Mouse (Mus musculus) MEL (cell line): Measurements from ENCODE around the gene Cyp2e1.

Experiments
- CTCF ChIP-seq, 3 experiments: IDR thresholded peaks in 2 of 3; conservative IDR thresholded peaks in 1 of 3; 2 replicates each; pipeline ENCODE4 v1.5.1; 2011 to 2012; ENCODE audit warnings: low read length in 3 of 3, low read depth in 2 of 3, mild to moderate bottlenecking in 2 of 3, improper control_type of control experiment in 1 of 3, inconsistent platforms in 1 of 3, mixed read lengths in 1 of 3, moderate library complexity in 1 of 3; ENCODE audit not compliant: control insufficient read depth in 1 of 3, insufficient read depth in 1 of 3, poor library complexity in 1 of 3, severe bottlenecking in 1 of 3
- EP300 ChIP-seq, 2 experiments: IDR thresholded peaks; 2 replicates each; pipeline ENCODE4 v1.6.1; 2011; ENCODE audit warnings: improper control_type of control experiment in 2 of 2, low read length in 2 of 2, low read depth in 1 of 2, mild to moderate bottlenecking in 1 of 2
- KAT2A ChIP-seq: conservative IDR thresholded peaks from 2 replicates; pipeline ENCODE4 v1.6.1; 2012; ENCODE audit warnings: low read depth, low read length, improper control_type of control experiment, inconsistent platforms
- ZNF384 ChIP-seq: IDR thresholded peaks from 2 replicates; pipeline ENCODE4 v1.6.1; 2012; ENCODE audit warnings: low read depth, mild to moderate bottlenecking, inconsistent platforms, low read length, improper control_type of control experiment

DNA sequence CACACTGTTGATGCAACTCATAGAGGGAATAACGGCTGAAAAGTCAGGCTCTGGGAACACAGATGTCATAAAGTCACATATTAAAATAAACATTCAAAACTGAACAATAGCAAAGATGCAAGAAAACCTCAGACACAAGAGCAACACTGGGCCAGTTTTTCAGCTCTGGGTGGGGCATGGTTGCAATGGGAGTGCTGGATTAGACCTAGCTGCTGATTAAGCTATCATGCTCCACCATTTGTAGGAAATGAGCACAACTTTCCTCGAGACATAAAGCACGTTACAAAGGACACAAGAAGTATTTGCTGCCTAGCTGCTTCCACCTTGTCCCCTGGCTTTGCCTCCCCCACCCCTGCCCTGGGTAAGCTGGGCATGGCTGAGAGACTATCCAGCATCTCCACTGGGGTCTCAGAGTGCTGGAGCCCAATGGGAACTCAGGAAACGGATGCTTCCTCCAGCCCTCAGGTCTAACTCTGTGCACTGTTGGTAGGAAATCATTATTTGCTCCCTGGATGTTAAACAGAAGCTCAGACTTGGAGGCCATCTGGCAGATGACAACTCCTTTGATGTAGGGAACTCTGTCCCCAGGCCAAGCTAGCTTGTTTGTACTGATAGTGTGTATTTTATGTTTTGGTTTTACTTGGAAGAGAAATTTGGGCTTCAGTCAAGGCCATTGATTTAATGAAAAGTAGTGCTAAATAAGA is 7.2 kb upstream of the Cyp2e1 start:
- TF ChIP-seq CTCF (IDR thresholded peaks at IDR 0.05 in 2 of 3, conservative IDR thresholded peaks at IDR 0.05 in 1 of 3; ENCODE audit: control insufficient read depth in 1 of 3, insufficient read depth in 1 of 3, low read depth in 2 of 3, low read length in 3 of 3, poor library complexity in 1 of 3, severe bottlenecking in 1 of 3): no peak
- no peak for TF ChIP-seq KAT2A
- no peak for TF ChIP-seq EP300 (IDR thresholded peaks at IDR 0.05; ENCODE audit: low read depth in 1 of 2, low read length in 2 of 2)
- TF ChIP-seq ZNF384: no peak
